Mouse (Mus musculus) thymus, postnatal 14 days (tissue): ENCODE data around the gene Stard13.

ENCODE experiments used
- DNase-seq: peaks from one replicate; pipeline ENCODE4 v3.0.0; 2021

The Stard13 gene

GRCm38 (mm10) chr5:151092886-151093665 lies 140.6 kb downstream of the Stard13 start:
- DNase-seq, result no peak

GRCm38 (mm10) chr5:151090996-151091395 lies 142.6 kb downstream of the Stard13 start:
- DNase-seq, result no peak

- no peak for DNase-seq
Observed at GRCm38 (mm10) chr5:151089201-151089600, 144.4 kb downstream of the Stard13 start.

- no peak for DNase-seq
Observed at GRCm38 (mm10) chr5:151086425-151087202, 147.0 kb downstream of the Stard13 start.

- no peak for DNase-seq
Observed at GRCm38 (mm10) chr5:151085749-151086148, 147.9 kb downstream of the Stard13 start.

GRCm38 (mm10) chr5:151080276-151080675 lies 153.4 kb downstream of the Stard13 start:
- DNase-seq, result no peak

- DNase-seq, result no peak
Observed at GRCm38 (mm10) chr5:151077953-151078352, 155.7 kb downstream of the Stard13 start.

- DNase-seq, result no peak
Observed at GRCm38 (mm10) chr5:151076917-151077316, 156.7 kb downstream of the Stard13 start.

- no peak for DNase-seq
Observed at GRCm38 (mm10) chr5:151074282-151074681, 159.4 kb downstream of the Stard13 start.

- DNase-seq, result no peak
Observed at GRCm38 (mm10) chr5:151071430-151071829, 162.2 kb downstream of the Stard13 start.

GRCm38 (mm10) chr5:151070896-151071295 lies 162.7 kb downstream of the Stard13 start:
- no peak for DNase-seq

- no peak for DNase-seq
Observed at GRCm38 (mm10) chr5:151069569-151069968, 164.1 kb downstream of the Stard13 start.

GRCm38 (mm10) chr5:151066016-151066415 lies 167.6 kb downstream of the Stard13 start:
- DNase-seq, result no peak

GRCm38 (mm10) chr5:151065228-151065627 lies 168.4 kb downstream of the Stard13 start:
- DNase-seq, result no peak

GRCm38 (mm10) chr5:151061942-151062341 lies 171.7 kb downstream of the Stard13 start:
- DNase-seq, result no peak

- no peak for DNase-seq
Observed at GRCm38 (mm10) chr5:151060476-151060875, 173.2 kb downstream of the Stard13 start.

- DNase-seq, result no peak
Observed at GRCm38 (mm10) chr5:151059772-151060171, 173.9 kb downstream of the Stard13 start.

- DNase-seq, result no peak
Observed at GRCm38 (mm10) chr5:151059352-151059751, 174.3 kb downstream of the Stard13 start.

- no peak for DNase-seq
Observed at GRCm38 (mm10) chr5:151057716-151058115, 175.9 kb downstream of the Stard13 start.

- no peak for DNase-seq
Observed at GRCm38 (mm10) chr5:151056920-151057294, 176.7 kb downstream of the Stard13 start.

- DNase-seq, result no peak
Observed at GRCm38 (mm10) chr5:151056255-151056919, 177.2 kb downstream of the Stard13 start.

- DNase-seq, result no peak
Observed at GRCm38 (mm10) chr5:151055426-151056090, 178.1 kb downstream of the Stard13 start.

GRCm38 (mm10) chr5:151054743-151055114 lies 178.9 kb downstream of the Stard13 start:
- no peak for DNase-seq
